Mouse (Mus musculus) heart, embryonic 13.5 days (tissue): Measurements from ENCODE around the gene Npc1l1. TPM values are rescaled to one million over a fixed set of nuclear protein-coding genes. Genes with fewer than 3 reads are reported as not detected.

Experiments
- ATAC-seq: fragments of 200-750 bp; cut with Nextera tagmentation; 2 replicates; pipeline ENCODE4 v1.8.0; 2017; ENCODE audit warnings: moderate TSS enrichment; ENCODE audit not compliant: insufficient number of reproducible peaks, low FRiP score, low TSS enrichment; ENCODE audit errors: extremely low read depth
- H3K27ac ChIP-seq: fragments of 300-500 bp; sonication (generic); replicated peaks from 2 replicates; pipeline ENCODE4 v1.5.1; 2015; ENCODE audit warnings: moderate library complexity, mild to moderate bottlenecking, inconsistent platforms
- H3K27me3 ChIP-seq: fragments of 300-500 bp; sonication (generic); replicated peaks from 2 replicates; pipeline ENCODE4 v1.6.1; 2015; ENCODE audit warnings: mild to moderate bottlenecking, inconsistent platforms
- H3K36me3 ChIP-seq: fragments of 300-500 bp; sonication (generic); 2 replicates; pipeline ENCODE4 v1.6.1; 2015; ENCODE audit warnings: mild to moderate bottlenecking, inconsistent platforms
- H3K4me1 ChIP-seq: fragments of 300-500 bp; sonication (generic); 2 replicates; pipeline ENCODE4 v1.6.1; 2015; ENCODE audit warnings: inconsistent platforms
- H3K4me2 ChIP-seq: fragments of 300-500 bp; sonication (generic); 2 replicates; pipeline ENCODE4 v1.6.1; 2015; ENCODE audit warnings: inconsistent platforms, mild to moderate bottlenecking, moderate library complexity
- H3K4me3 ChIP-seq: fragments of 300-500 bp; sonication (generic); 2 replicates; pipeline ENCODE4 v1.5.1; 2015; ENCODE audit warnings: moderate library complexity, mild to moderate bottlenecking, inconsistent platforms
- H3K9ac ChIP-seq: fragments of 300-500 bp; sonication (generic); 2 replicates; pipeline ENCODE4 v1.6.1; 2015; ENCODE audit warnings: inconsistent platforms, mild to moderate bottlenecking, moderate library complexity
- H3K9me3 ChIP-seq: fragments of 300-500 bp; sonication (generic); 2 replicates; pipeline ENCODE4 v1.6.1; 2016; ENCODE audit warnings: inconsistent platforms
- WGBS: fragments of 180-500 bp; shearing (Covaris S2); methylation state at CpG from one replicate; pipeline ENCODE4 v1.1.7; 2015; ENCODE audit warnings: mixed read lengths; 5-methylcytosine and 5-hydroxymethylcytosine counted together
- polyA plus RNA-seq: library from polyadenylated mRNA; unstranded; fragments of >200 nt; fragmentation: Nextera tagmentation; extraction: Ambion mirVana; gene quantifications from 2 replicates; pipeline ENCODE4 v1.2.1, GENCODE M21; 2015

The Npc1l1 gene
- polyA plus RNA-seq, 1 experiment from 2014 or later, result not detected

DNA sequence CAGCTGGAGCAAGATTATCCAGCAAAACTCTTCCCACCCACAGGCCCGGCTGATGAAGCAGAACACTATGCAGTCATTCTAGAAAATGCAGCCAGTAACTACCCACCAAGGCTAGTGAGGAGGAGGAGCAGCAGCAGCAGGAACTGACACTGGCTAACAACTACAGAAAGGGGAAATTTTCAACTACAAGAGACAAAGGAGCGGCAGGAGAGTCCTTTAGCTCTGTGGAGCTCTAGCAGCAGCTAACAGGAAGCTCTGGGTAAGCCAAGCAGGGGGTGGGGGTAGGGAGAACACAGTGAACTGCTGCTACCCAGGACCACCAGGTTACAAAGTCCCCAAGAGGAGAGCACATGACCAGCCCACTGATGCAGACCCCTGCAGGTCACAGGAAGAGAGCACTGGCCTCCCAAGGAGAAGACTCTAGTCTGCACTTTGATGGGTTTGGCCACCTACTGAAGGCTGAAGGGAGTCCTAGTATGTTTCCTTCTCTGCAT, 51.2 kb downstream of the Npc1l1 start:
- no peak overlapping the region; the same call in 1 of the 2 replicates for H3K4me2 ChIP-seq
- no peaks in the 10 kb centered on the region for H3K36me3 ChIP-seq
- H3K27me3 ChIP-seq, result no peaks in the 10 kb centered on the region
- WGBS, result 24% methylated on average over 2 of the region's 2 CpGs
- H3K9me3 ChIP-seq, result no peaks in the 10 kb centered on the region
- H3K4me3 ChIP-seq, result no peak overlapping the region
- ATAC-seq, result no peak
- H3K9ac ChIP-seq, result no peak overlapping the region
- peaks cover 58% of the 10 kb centered on the region for H3K4me1 ChIP-seq
- H3K27ac ChIP-seq, result 0 out of 2 replicates have a peak overlapping the region, but pooled peaks have one; percentile 20

DNA sequence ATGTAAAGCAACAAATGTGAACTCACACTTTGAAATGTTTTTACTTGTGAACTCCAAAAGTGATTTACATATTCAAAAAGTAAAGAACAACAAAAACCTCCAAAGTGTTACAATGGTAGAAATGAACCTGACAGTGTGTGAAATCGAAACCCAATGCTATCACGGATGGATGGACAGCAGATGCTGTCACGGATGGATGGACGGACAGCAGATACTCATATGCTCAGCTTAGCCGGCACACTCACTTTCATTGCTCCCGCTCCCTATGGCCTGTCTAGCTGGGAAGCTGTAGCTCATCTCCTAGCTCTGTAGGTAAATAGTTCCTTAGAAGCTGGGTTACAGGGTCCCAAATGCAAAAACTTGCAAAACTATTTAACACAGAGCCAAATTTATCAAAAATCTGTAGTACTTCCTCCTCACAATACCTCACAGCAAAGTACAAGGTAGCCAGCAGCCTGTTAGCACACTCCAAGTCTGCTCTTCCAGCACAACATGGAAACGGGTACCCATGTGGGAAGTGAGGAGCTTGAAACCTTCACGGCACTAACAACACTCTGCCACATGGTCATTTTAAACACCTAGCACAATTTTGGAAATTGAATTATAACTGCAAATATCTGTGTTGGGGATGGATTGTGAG, 52.0 kb downstream of the Npc1l1 start:
- peaks cover 54% of the 10 kb centered on the region for H3K4me1 ChIP-seq
- no peak overlapping the region for H3K27ac ChIP-seq
- H3K27me3 ChIP-seq, result no peaks in the 10 kb centered on the region
- ATAC-seq, result no peak
- H3K4me3 ChIP-seq, result no peak overlapping the region
- H3K9me3 ChIP-seq, result no peaks in the 10 kb centered on the region
- H3K4me2 ChIP-seq, result no peak overlapping the region
- H3K9ac ChIP-seq, result no peak overlapping the region
- WGBS, result 71% methylated on average over 8 of the region's 8 CpGs
- no peaks in the 10 kb centered on the region for H3K36me3 ChIP-seq

DNA sequence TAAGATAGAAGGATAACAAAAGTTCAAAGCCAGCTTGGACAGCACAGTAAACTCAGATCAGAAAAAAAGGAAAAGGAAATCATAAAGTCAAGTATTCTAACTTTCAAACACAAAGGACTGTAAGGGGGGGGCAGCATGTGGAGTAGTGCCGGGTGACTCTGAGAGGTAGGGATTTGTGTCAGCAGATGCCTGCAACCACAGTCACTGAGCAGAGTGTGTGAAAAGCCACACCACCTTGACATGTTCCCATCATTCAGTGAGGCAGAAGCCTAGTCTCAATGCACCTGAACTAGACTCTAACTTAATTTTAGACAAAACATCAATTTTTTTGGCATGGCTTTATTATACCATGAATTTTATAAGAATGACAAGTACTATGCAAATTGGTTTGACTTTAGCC, 54.4 kb downstream of the Npc1l1 start:
- Histone ChIP-seq H3K4me1 (peaks cover 50% of the 10 kb centered on the region), H3K27me3 (no peaks in the 10 kb centered on the region), H3K9ac (no peak overlapping the region), H3K4me3 (no peak overlapping the region), H3K4me2 (no peak overlapping the region), H3K36me3 (no peaks in the 10 kb centered on the region), H3K9me3 (no peaks in the 10 kb centered on the region), H3K27ac (peak overlapping the region; percentile 83)
- no peak for ATAC-seq
- WGBS, result 28% methylated on average over 1 of the region's 1 CpGs

DNA sequence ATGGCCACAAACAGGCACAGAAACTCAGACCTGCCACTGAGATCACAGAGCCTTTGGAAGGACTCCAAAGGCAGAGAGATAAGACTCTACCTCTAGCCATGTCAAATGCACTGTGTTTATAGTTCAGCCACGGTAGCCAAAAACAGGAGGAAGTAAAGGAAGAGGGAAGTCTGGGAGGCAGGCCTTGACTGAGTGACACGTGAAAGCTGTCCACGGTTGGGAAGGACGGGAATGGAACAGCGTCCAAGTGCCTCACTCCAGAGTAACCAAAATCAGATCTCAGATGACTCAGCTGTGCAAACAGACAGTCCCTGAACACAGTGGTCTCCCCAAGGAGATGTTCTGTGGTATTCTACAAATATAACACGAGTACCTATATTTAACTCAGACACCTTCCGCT, 55.2 kb downstream of the Npc1l1 start:
- Histone ChIP-seq H3K4me2 (peak overlapping the region; percentile 60), H3K4me3 (0 out of 2 replicates have a peak overlapping the region, but pooled peaks have one; percentile 14), H3K9me3 (no peaks in the 10 kb centered on the region)

DNA sequence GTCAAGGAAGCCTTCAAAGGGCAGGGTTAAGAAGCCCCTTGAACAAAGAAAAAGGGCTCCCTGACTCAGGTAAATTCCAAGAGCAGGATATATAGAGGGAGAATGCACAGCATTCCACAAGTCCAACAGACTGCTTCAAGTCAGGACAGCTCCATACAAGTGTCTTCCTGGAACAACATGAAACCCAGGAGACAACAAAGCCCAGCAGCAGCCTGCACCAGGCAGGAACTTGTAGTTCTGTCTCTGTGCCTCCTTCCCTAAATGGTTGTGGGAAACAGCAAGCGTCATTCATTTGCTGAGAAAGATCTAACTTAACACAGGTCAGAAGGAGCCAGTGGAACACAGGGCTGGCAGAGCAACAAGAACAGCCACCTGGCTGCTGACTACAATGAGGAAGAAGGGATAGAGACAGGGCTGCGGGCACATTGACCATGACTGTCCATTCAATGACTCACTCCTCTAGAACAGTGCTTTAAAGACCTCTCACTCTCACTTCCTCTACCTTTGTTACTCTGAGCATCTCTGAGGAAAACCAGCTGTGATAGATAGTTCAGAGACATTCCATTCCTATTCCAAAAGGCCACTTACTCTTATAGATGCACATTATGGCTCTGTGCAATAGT, 60.8 kb downstream of the Npc1l1 start:
- Histone ChIP-seq H3K9ac (no peak overlapping the region), H3K9me3 (no peaks in the 10 kb centered on the region), H3K4me2 (no peak overlapping the region), H3K4me1 (peaks cover 20% of the 10 kb centered on the region), H3K27ac (no peak overlapping the region), H3K36me3 (no peaks in the 10 kb centered on the region), H3K27me3 (no peaks in the 10 kb centered on the region), H3K4me3 (no peak overlapping the region)
- 75% methylated on average over 2 of the region's 2 CpGs for WGBS
- ATAC-seq, result no peak

More for the DNA sequence above, 55.2 kb downstream of the Npc1l1 start:
- peaks cover 43% of the 10 kb centered on the region for H3K4me1 ChIP-seq
- no peak for ATAC-seq
- 17% methylated on average over 7 of the region's 7 CpGs for WGBS
- no peak overlapping the region; the same call in 1 of the 2 replicates for H3K9ac ChIP-seq
- H3K27me3 ChIP-seq, result no peaks in the 10 kb centered on the region
- H3K36me3 ChIP-seq, result no peaks in the 10 kb centered on the region
- H3K27ac ChIP-seq, result peak overlapping the region; percentile 83

DNA sequence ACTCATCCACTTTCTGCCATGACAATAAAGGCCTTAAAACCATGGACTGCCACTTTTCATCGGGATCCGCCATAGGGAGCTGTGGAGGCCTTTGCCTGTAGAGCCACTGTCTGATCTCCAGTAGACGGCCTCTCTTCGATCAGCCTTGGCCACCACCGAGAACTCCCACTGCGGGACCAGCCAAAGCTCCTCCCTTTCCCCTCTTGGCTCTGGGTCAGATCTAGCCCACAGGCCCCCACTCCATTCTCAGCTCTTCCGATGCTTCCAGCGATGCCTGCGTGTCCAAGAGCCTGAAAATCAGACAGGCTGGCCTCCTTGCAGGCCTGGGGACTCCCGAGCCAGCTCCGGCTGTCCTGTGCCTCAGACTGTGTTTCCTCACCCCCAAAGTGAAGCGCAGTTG, 63.6 kb downstream of the Npc1l1 start:
- H3K9ac ChIP-seq, result no peak overlapping the region
- no peaks in the 10 kb centered on the region for H3K27me3 ChIP-seq
- H3K4me3 ChIP-seq, result no peak overlapping the region
- no peak for ATAC-seq
- no peaks in the 10 kb centered on the region for H3K36me3 ChIP-seq
- H3K4me2 ChIP-seq, result no peak overlapping the region
- H3K9me3 ChIP-seq, result no peaks in the 10 kb centered on the region
- H3K27ac ChIP-seq, result no peak overlapping the region
- 85% methylated on average over 12 of the region's 12 CpGs for WGBS
- H3K4me1 ChIP-seq, result peaks cover 30% of the 10 kb centered on the region

DNA sequence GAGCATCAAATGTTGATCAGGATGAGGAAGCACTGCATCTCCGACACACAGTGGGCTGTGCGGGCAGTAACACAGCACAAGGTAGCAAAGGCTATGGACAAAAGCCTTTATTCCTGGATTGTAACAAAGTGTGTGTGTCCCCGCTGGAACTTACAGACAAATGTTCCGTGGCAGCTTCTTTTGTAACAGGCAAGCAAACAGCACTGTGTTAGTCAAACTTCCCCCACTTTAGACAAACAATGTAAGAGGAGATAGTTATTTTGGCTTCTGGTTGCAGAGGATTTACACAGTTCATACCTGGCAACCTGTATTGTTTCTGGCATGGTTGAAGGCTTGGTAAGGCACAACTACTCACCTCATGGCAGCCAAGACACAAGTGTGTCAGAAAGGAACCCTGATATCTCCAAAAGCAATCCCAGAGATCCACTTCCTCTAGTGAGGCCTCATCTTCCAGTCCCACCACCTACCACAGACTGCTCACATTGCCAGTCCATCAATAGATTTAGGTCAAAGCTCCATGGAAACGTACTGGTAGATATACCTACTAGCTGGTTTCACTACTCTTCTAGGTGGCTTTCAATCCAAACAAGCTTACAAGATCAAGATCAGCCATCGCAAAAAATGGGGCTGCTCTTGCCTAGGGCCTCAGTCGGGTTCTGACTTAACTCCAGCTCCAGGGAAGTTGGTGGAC, 64.4 kb downstream of the Npc1l1 start:
- no peaks in the 10 kb centered on the region for H3K36me3 ChIP-seq
- no peak overlapping the region for H3K4me2 ChIP-seq
- H3K27ac ChIP-seq, result no peak overlapping the region
- no peak for ATAC-seq
- H3K9me3 ChIP-seq, result no peaks in the 10 kb centered on the region
- peaks cover 36% of the 10 kb centered on the region for H3K4me1 ChIP-seq
- no peak overlapping the region for H3K4me3 ChIP-seq
- no peak overlapping the region for H3K9ac ChIP-seq
- 86% methylated on average over 7 of the region's 7 CpGs for WGBS
- no peaks in the 10 kb centered on the region for H3K27me3 ChIP-seq

DNA sequence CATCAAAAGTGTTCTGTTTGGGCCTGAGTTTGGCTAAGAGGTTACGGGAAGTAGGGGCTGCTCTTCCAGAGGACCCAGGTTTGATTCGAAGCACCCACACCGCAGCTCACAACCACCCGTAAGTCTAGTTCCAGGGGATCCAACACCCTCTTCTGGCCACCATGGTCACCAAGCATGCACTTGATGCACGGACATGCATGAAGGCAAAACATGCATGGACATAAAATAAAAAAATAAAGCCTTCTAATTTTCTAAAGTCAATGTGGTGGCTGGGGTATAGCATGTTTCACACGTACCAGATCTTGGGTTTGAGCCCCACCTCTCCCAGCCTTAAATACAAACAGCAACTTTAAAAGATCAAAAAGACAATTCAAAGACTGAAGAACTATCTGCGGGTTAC, 65.2 kb downstream of the Npc1l1 start:
- H3K27ac ChIP-seq, result no peak overlapping the region
- H3K4me1 ChIP-seq, result peaks cover 43% of the 10 kb centered on the region
- H3K9ac ChIP-seq, result no peak overlapping the region
- H3K9me3 ChIP-seq, result no peaks in the 10 kb centered on the region
- no peak overlapping the region for H3K4me2 ChIP-seq
- WGBS, result 93% methylated on average over 7 of the region's 7 CpGs
- no peak overlapping the region for H3K4me3 ChIP-seq
- H3K27me3 ChIP-seq, result no peaks in the 10 kb centered on the region
- ATAC-seq, result no peak
- H3K36me3 ChIP-seq, result no peaks in the 10 kb centered on the region

DNA sequence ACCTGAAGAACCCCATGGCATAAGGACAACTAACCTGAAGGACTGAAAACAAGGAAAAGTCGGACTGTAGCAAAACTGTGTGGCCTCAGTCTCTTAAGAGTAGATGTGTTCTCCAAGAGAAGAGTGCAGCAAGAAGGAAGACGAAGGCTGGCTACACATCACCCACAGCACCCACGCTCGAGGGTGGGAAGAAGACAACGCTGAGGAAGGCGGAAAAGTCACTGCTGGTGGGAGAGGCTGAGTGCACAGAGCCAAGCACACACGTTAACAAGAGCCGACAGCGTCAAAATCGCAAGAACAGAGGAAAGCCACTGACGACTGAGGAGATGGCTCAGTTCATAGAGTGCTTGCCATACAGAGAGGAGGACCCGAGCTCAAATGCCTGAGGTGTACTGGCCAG, 66.2 kb downstream of the Npc1l1 start:
- H3K9me3 ChIP-seq, result no peaks in the 10 kb centered on the region
- H3K4me2 ChIP-seq, result no peak overlapping the region
- H3K27me3 ChIP-seq, result no peaks in the 10 kb centered on the region
- peaks cover 42% of the 10 kb centered on the region for H3K4me1 ChIP-seq
- ATAC-seq, result no peak
- 85% methylated on average over 12 of the region's 12 CpGs for WGBS
- no peak overlapping the region for H3K27ac ChIP-seq
- H3K36me3 ChIP-seq, result no peaks in the 10 kb centered on the region
- H3K9ac ChIP-seq, result no peak overlapping the region
- no peak overlapping the region for H3K4me3 ChIP-seq

DNA sequence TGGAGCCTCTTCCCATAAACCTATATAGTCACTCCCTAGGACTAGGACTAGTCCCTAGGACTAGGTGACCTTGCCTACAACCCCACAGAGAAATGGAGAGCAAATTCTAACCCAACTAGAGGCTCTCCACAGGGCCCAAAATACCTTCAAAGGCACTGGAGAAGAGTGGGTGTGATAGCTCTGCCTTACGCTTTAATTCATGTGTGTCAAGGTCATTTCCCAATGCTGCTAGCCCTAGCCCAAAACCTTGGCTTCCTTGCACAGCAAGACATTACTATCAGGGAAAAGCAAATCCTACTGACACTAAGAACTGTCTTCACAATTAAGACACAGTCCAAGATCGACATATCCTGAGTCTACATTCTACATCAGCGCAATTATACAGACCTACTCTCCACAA, 66.9 kb downstream of the Npc1l1 start:
- no peaks in the 10 kb centered on the region for H3K9me3 ChIP-seq
- H3K4me2 ChIP-seq, result no peak overlapping the region
- no peaks in the 10 kb centered on the region for H3K36me3 ChIP-seq
- H3K4me3 ChIP-seq, result no peak overlapping the region
- WGBS, result 90% methylated on average over 3 of the region's 3 CpGs
- peak overlapping the region; percentile 32; the same call in 1 of the 2 replicates for H3K27ac ChIP-seq
- H3K9ac ChIP-seq, result no peak overlapping the region
- no peak for ATAC-seq
- peaks cover 38% of the 10 kb centered on the region for H3K4me1 ChIP-seq
- H3K27me3 ChIP-seq, result no peaks in the 10 kb centered on the region

DNA sequence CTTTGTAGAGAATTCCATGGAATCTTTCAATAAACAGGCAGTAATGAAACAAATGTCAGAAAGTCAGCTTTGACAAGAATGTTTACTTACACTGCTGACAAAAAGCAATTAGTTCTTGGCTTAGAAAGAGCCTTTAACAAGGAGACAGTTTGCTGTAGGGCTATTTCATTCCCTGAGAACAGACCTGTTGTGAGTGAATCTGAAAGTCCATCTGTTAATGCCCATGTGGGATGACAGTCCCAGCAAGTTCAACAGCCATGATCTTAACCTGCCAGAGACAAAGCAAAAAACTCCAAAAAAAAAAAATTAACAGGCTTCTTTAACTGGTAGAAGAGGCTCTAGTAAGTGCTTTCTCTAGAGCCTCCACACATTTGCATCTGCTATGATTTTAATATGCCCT, 68.4 kb downstream of the Npc1l1 start:
- H3K9ac ChIP-seq, result no peak overlapping the region
- ATAC-seq, result no peak

More for the DNA sequence above, 68.4 kb downstream of the Npc1l1 start:
- H3K4me2 ChIP-seq, result no peak overlapping the region
- no peak overlapping the region for H3K27ac ChIP-seq
- no peaks in the 10 kb centered on the region for H3K9me3 ChIP-seq
- peaks cover 49% of the 10 kb centered on the region for H3K4me1 ChIP-seq
- no peaks in the 10 kb centered on the region for H3K36me3 ChIP-seq
- H3K27me3 ChIP-seq, result no peaks in the 10 kb centered on the region
- no peak overlapping the region for H3K4me3 ChIP-seq
